Mouse (Mus musculus) liver, adult 2 months (tissue): ENCODE data around the gene Gm572. TPM values are rescaled to one million over a fixed set of nuclear protein-coding genes. Genes with fewer than 3 reads are reported as not detected.

Experiments used
- DNase-seq: peaks from one replicate; pipeline ENCODE4 v3.0.0-alpha.2; 2011; ENCODE audit warnings: low read depth, low spot score; ENCODE audit errors: extremely low read depth
- H3K27ac ChIP-seq: fragments of 200-500 bp; replicated peaks from 2 replicates; pipeline ENCODE4 v1.5.1; 2012; ENCODE audit warnings: low read depth, mild to moderate bottlenecking, control low read depth, inconsistent platforms, low read length; ENCODE audit not compliant: insufficient read depth
- H3K27me3 ChIP-seq: fragments of 200-500 bp; 2 replicates; pipeline ENCODE4 v1.6.1; 2012; ENCODE audit warnings: mild to moderate bottlenecking, moderate library complexity, low read length, inconsistent platforms; ENCODE audit not compliant: control insufficient read depth, insufficient read depth
- H3K36me3 ChIP-seq: fragments of 200-500 bp; 2 replicates; pipeline ENCODE4 v1.6.1; 2012; ENCODE audit warnings: low read length, inconsistent platforms; ENCODE audit not compliant: control insufficient read depth, insufficient read depth
- H3K4me1 ChIP-seq: fragments of 200-500 bp; 2 replicates; pipeline ENCODE4 v1.6.1; 2011; ENCODE audit warnings: low read length; ENCODE audit not compliant: control insufficient read depth, insufficient read depth
- H3K4me3 ChIP-seq: fragments of 200-500 bp; 2 replicates; pipeline ENCODE4 v1.5.1; 2011; ENCODE audit warnings: low read depth, mild to moderate bottlenecking, control low read depth, low read length, moderate library complexity; ENCODE audit not compliant: insufficient read depth
- H3K79me2 ChIP-seq: fragments of 200-500 bp; 2 replicates; pipeline ENCODE4 v1.6.1; 2012; ENCODE audit warnings: inconsistent platforms, mild to moderate bottlenecking, low read length, moderate library complexity; ENCODE audit not compliant: control insufficient read depth, insufficient read depth
- H3K9ac ChIP-seq: fragments of 200-500 bp; 2 replicates; pipeline ENCODE4 v1.6.1; 2012; ENCODE audit warnings: low read depth, mild to moderate bottlenecking, control low read depth, inconsistent platforms, low read length
- CTCF ChIP-seq: fragments of 200-500 bp; IDR thresholded peaks from 2 replicates; pipeline ENCODE4 v1.5.1; 2011; ENCODE audit warnings: low read depth, low read length, control low read depth
- POLR2A ChIP-seq: fragments of 200-500 bp; IDR thresholded peaks from 2 replicates; pipeline ENCODE4 v1.6.1; 2011; ENCODE audit warnings: low read length, control low read depth; ENCODE audit not compliant: insufficient read depth; ENCODE audit errors: extremely low read depth
- WGBS: fragments of 180-500 bp; shearing (Covaris S2); methylation state at CpG from one replicate; pipeline ENCODE4 v1.1.7; 2018; 5-methylcytosine and 5-hydroxymethylcytosine counted together
- polyA plus RNA-seq: library from polyadenylated mRNA; depleted of rRNA; stranded (reverse); fragments of >200 nt; gene quantifications from 2 replicates; pipeline ENCODE4 v1.2.3, GENCODE M21; 2012
- total RNA-seq: library from RNA; depleted of rRNA; stranded (reverse); fragments of >200 nt; gene quantifications from 2 replicates; pipeline ENCODE4 v1.2.3, GENCODE M21; 2014

Gm572 gene
- total and polyA plus RNA-seq, 2 experiments, result not detected

- H3K27ac ChIP-seq, result no peak overlapping the region
- no peaks in the 10 kb centered on the region for H3K79me2 ChIP-seq
- H3K9ac ChIP-seq, result no peak overlapping the region
- peaks cover 68% of the 10 kb centered on the region for H3K36me3 ChIP-seq
- no peak for TF ChIP-seq POLR2A
- TF ChIP-seq CTCF, result no peak
- no peak overlapping the region for H3K4me3 ChIP-seq
- WGBS, result 79% methylated on average over 9 of the region's 9 CpGs
- H3K27me3 ChIP-seq, result no peaks in the 10 kb centered on the region
- H3K4me1 ChIP-seq, result peaks cover 5% of the 10 kb centered on the region
- DNase-seq, result no peak
Measured at GRCm38 (mm10) chr4:148613738-148614137, 29.4 kb upstream of the Gm572 start.

- no peak for DNase-seq
- Histone ChIP-seq H3K36me3 (peaks cover 69% of the 10 kb centered on the region), H3K79me2 (peaks cover 16% of the 10 kb centered on the region; the same call in 1 of the 2 replicates), H3K4me1 (peaks cover 36% of the 10 kb centered on the region), H3K9ac (no peak overlapping the region), H3K27ac (peak overlapping the region; percentile 10), H3K27me3 (no peaks in the 10 kb centered on the region), H3K4me3 (no peak overlapping the region)
- 28% methylated on average over 1 of the region's 1 CpGs for WGBS
- TF ChIP-seq POLR2A (no peak), CTCF (no peak)
Measured at GRCm38 (mm10) chr4:148619805-148620204, 23.3 kb upstream of the Gm572 start.

DNA sequence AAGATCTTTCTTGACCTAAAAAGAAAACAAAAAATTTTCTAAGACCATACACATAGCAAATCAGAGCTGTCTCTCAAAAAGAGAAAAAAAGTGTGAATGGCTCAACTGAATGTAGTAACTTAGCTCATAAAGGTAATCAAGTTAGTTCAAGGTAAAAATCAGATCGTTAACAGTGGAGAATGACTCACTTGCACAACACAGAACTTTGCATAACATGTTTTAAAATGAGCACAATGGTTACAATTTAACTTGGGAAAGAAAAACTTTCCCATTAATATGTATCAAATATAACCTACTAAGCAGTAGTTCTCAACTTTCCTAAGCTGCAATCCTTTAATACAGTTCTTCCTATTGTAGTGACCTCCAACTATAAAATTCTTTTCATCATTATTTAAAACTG lies 22.4 kb upstream of the Gm572 start:
- no peak for TF ChIP-seq CTCF
- no peak for TF ChIP-seq POLR2A
- Histone ChIP-seq H3K4me3 (no peak overlapping the region), H3K27me3 (no peaks in the 10 kb centered on the region), H3K9ac (no peak overlapping the region), H3K36me3 (peaks cover 64% of the 10 kb centered on the region), H3K4me1 (peaks cover 38% of the 10 kb centered on the region), H3K79me2 (peaks cover 21% of the 10 kb centered on the region; the same call in 1 of the 2 replicates), H3K27ac (peak overlapping the region; percentile 63; the same call in 1 of the 2 replicates)
- WGBS, result 23% methylated on average over 1 of the region's 1 CpGs
- DNase-seq, result peak; percentile 91

DNA sequence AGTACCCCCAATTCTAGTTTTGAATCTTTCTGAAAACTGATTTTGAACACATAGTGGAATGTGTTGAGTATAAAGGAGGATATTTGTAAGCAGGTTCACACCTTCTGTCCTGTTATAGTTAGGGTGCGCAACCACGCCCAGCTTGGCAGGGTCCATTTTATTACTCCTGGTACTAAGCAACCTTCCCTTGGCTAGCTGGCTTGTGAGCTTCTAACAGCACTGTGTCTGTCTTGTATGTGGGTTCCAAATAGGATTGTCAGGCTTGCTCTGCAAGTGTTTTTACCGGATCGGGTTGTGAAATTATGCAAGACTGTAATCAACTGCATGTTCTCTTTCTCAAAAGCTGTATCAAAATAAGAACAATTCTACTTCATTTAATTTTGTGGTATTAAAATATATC lies 20.6 kb upstream of the Gm572 start:
- 56% methylated on average over 4 of the region's 4 CpGs for WGBS
- no peak overlapping the region for H3K4me3 ChIP-seq
- TF ChIP-seq POLR2A (no peak), CTCF (no peak)
- no peaks in the 10 kb centered on the region for H3K27me3 ChIP-seq
- H3K9ac ChIP-seq, result no peak overlapping the region
- peaks cover 30% of the 10 kb centered on the region; the same call in 1 of the 2 replicates for H3K79me2 ChIP-seq
- peaks cover 40% of the 10 kb centered on the region for H3K4me1 ChIP-seq
- peaks cover 54% of the 10 kb centered on the region for H3K36me3 ChIP-seq
- peak; percentile 54 for DNase-seq
- peak overlapping the region; percentile 17; the same call in 1 of the 2 replicates for H3K27ac ChIP-seq

- 62% methylated on average over 4 of the region's 4 CpGs for WGBS
- H3K4me1 ChIP-seq, result peaks cover 37% of the 10 kb centered on the region
- H3K4me3 ChIP-seq, result no peak overlapping the region
- DNase-seq, result no peak
- TF ChIP-seq CTCF (no peak), POLR2A (no peak)
- H3K27ac ChIP-seq, result no peak overlapping the region; the same call in 1 of the 2 replicates
- peaks cover 48% of the 10 kb centered on the region for H3K36me3 ChIP-seq
- H3K9ac ChIP-seq, result no peak overlapping the region
- no peaks in the 10 kb centered on the region for H3K27me3 ChIP-seq
- peaks cover 30% of the 10 kb centered on the region; the same call in 1 of the 2 replicates for H3K79me2 ChIP-seq
Measured at GRCm38 (mm10) chr4:148623609-148624008, 19.5 kb upstream of the Gm572 start.

GRCm38 (mm10) chr4:148625010-148625409 lies 18.1 kb upstream of the Gm572 start:
- Histone ChIP-seq H3K9ac (peak overlapping the region; percentile 18; the same call in 1 of the 2 replicates), H3K4me3 (0 out of 2 replicates have a peak overlapping the region, but pooled peaks have one; percentile 3), H3K79me2 (peaks cover 23% of the 10 kb centered on the region; the same call in 1 of the 2 replicates), H3K36me3 (peaks cover 34% of the 10 kb centered on the region), H3K27ac (no peak overlapping the region), H3K27me3 (no peaks in the 10 kb centered on the region), H3K4me1 (peaks cover 27% of the 10 kb centered on the region)
- DNase-seq, result no peak
- WGBS, result 70% methylated on average over 10 of the region's 10 CpGs
- no peak for TF ChIP-seq CTCF
- TF ChIP-seq POLR2A, result no peak
